Mouse (Mus musculus): ENCODE measurements around the gene Apol9a. TPM values are rescaled to one million over a fixed set of nuclear protein-coding genes. Genes with fewer than 3 reads are reported as not detected.
"Not testable (repeated sequence)": the region's sequence is repeated elsewhere in the genome, so short reads cannot be mapped to it uniquely, and the experiment has no call there.

The Apol9a gene
- polyA plus RNA-seq, 1 experiment from 2014 or later, result 0.35 TPM

- H3K4me1 ChIP-seq (ENCODE audit: control insufficient read depth, insufficient read depth, low read length); H3K27ac ChIP-seq (ENCODE audit: low read depth, low read length); ATAC-seq (ENCODE audit: low read depth); H3K4me2 ChIP-seq (ENCODE audit: low read depth, low read length); H3K4me3 ChIP-seq (ENCODE audit: low read depth, low read length); H3K9ac ChIP-seq (replicated peaks; ENCODE audit: low read depth, low read length); H3K36me3 ChIP-seq (ENCODE audit: control insufficient read depth, insufficient read depth, low read length); H3K9me3 ChIP-seq (ENCODE audit: control insufficient read depth, low read length); H3K27me3 ChIP-seq (ENCODE audit: control insufficient read depth, insufficient read depth, low read length): not testable (repeated sequence)
- WGBS, result 75% methylated on average over 2 of the region's 2 CpGs
These were observed 4.7 kb upstream of the Apol9a start for GRCm38 (mm10) chr15:77415653-77416052.

- ATAC-seq (ENCODE audit: low read depth); H3K4me2 ChIP-seq (ENCODE audit: low read depth, low read length); H3K27me3 ChIP-seq (ENCODE audit: control insufficient read depth, insufficient read depth, low read length); H3K4me1 ChIP-seq (ENCODE audit: control insufficient read depth, insufficient read depth, low read length); H3K27ac ChIP-seq (ENCODE audit: low read depth, low read length); H3K9me3 ChIP-seq (ENCODE audit: control insufficient read depth, low read length); H3K4me3 ChIP-seq (ENCODE audit: low read depth, low read length); H3K36me3 ChIP-seq (ENCODE audit: control insufficient read depth, insufficient read depth, low read length); H3K9ac ChIP-seq (replicated peaks; ENCODE audit: low read depth, low read length): not testable (repeated sequence)
- WGBS, result 32% methylated on average over 4 of the region's 4 CpGs
These were observed 1.8 kb upstream of the Apol9a start for GRCm38 (mm10) chr15:77412695-77413094.

GRCm38 (mm10) chr15:77406370-77406769, 4.6 kb downstream of the Apol9a start:
- not testable (repeated sequence) for ATAC-seq (ENCODE audit: low read depth)

GRCm38 (mm10) chr15:77399027-77399426, 11.9 kb downstream of the Apol9a start, which contains the start of gene Apol7a:
Gene Apol7a (minus strand): TSS chr15:77399110.
- not testable (repeated sequence) for ATAC-seq (ENCODE audit: low read depth); H3K9ac ChIP-seq (replicated peaks; ENCODE audit: low read depth, low read length); H3K9me3 ChIP-seq (ENCODE audit: control insufficient read depth, low read length); H3K36me3 ChIP-seq (ENCODE audit: control insufficient read depth, insufficient read depth, low read length); H3K27ac ChIP-seq (ENCODE audit: low read depth, low read length); H3K4me1 ChIP-seq (ENCODE audit: control insufficient read depth, insufficient read depth, low read length); H3K4me3 ChIP-seq (ENCODE audit: low read depth, low read length); H3K4me2 ChIP-seq (ENCODE audit: low read depth, low read length); H3K27me3 ChIP-seq (ENCODE audit: control insufficient read depth, insufficient read depth, low read length)
- 59% methylated on average over 9 of the region's 9 CpGs for WGBS

More at GRCm38 (mm10) chr15:77406370-77406769, 4.6 kb downstream of the Apol9a start:
- H3K27me3 ChIP-seq (ENCODE audit: control insufficient read depth, insufficient read depth, low read length); H3K4me3 ChIP-seq (ENCODE audit: low read depth, low read length); H3K9me3 ChIP-seq (ENCODE audit: control insufficient read depth, low read length); H3K27ac ChIP-seq (ENCODE audit: low read depth, low read length); H3K4me2 ChIP-seq (ENCODE audit: low read depth, low read length); H3K36me3 ChIP-seq (ENCODE audit: control insufficient read depth, insufficient read depth, low read length); H3K9ac ChIP-seq (replicated peaks; ENCODE audit: low read depth, low read length); H3K4me1 ChIP-seq (ENCODE audit: control insufficient read depth, insufficient read depth, low read length): not testable (repeated sequence)
- WGBS, result 86% methylated on average over 10 of the region's 10 CpGs

- H3K4me3 ChIP-seq (ENCODE audit: low read depth, low read length); H3K4me1 ChIP-seq (ENCODE audit: control insufficient read depth, insufficient read depth, low read length); ATAC-seq (ENCODE audit: low read depth); H3K27me3 ChIP-seq (ENCODE audit: control insufficient read depth, insufficient read depth, low read length); H3K27ac ChIP-seq (ENCODE audit: low read depth, low read length); H3K4me2 ChIP-seq (ENCODE audit: low read depth, low read length); H3K9ac ChIP-seq (replicated peaks; ENCODE audit: low read depth, low read length); H3K36me3 ChIP-seq (ENCODE audit: control insufficient read depth, insufficient read depth, low read length); H3K9me3 ChIP-seq (ENCODE audit: control insufficient read depth, low read length): not testable (repeated sequence)
- 80% methylated on average over 11 of the region's 11 CpGs for WGBS
These were observed 13.3 kb downstream of the Apol9a start for GRCm38 (mm10) chr15:77397450-77398132.

GRCm38 (mm10) chr15:77393832-77394231, 17.1 kb downstream of the Apol9a start:
- not testable (repeated sequence) for H3K4me1 ChIP-seq (ENCODE audit: control insufficient read depth, insufficient read depth, low read length); ATAC-seq (ENCODE audit: low read depth); H3K27ac ChIP-seq (ENCODE audit: low read depth, low read length); H3K36me3 ChIP-seq (ENCODE audit: control insufficient read depth, insufficient read depth, low read length); H3K4me3 ChIP-seq (ENCODE audit: low read depth, low read length); H3K9me3 ChIP-seq (ENCODE audit: control insufficient read depth, low read length); H3K4me2 ChIP-seq (ENCODE audit: low read depth, low read length); H3K9ac ChIP-seq (replicated peaks; ENCODE audit: low read depth, low read length); H3K27me3 ChIP-seq (ENCODE audit: control insufficient read depth, insufficient read depth, low read length)
- 66% methylated on average over 3 of the region's 3 CpGs for WGBS

GRCm38 (mm10) chr15:77387462-77387861, 23.5 kb downstream of the Apol9a start:
- Histone ChIP-seq H3K9me3 (ENCODE audit: control insufficient read depth, low read length) (no peaks in the 10 kb centered on the region), H3K4me1 (ENCODE audit: control insufficient read depth, insufficient read depth, low read length) (no peaks in the 10 kb centered on the region), H3K4me3 (ENCODE audit: low read depth, low read length) (no peak overlapping the region), H3K27ac (ENCODE audit: low read depth, low read length) (no peak overlapping the region), H3K36me3 (ENCODE audit: control insufficient read depth, insufficient read depth, low read length) (no peaks in the 10 kb centered on the region), H3K9ac (replicated peaks; ENCODE audit: low read depth, low read length) (no peak overlapping the region), H3K27me3 (ENCODE audit: control insufficient read depth, insufficient read depth, low read length) (no peaks in the 10 kb centered on the region), H3K4me2 (ENCODE audit: low read depth, low read length) (no peak overlapping the region)
- ATAC-seq (ENCODE audit: low read depth), result no peak
- whole genome bisulfite sequencing, result 91% methylated on average over 2 of the region's 2 CpGs

GRCm38 (mm10) chr15:77384340-77385030, 26.4 kb downstream of the Apol9a start:
- Histone ChIP-seq H3K9ac (replicated peaks; ENCODE audit: low read depth, low read length) (no peak overlapping the region), H3K9me3 (ENCODE audit: control insufficient read depth, low read length) (no peaks in the 10 kb centered on the region), H3K4me2 (ENCODE audit: low read depth, low read length) (no peak overlapping the region), H3K4me3 (ENCODE audit: low read depth, low read length) (no peak overlapping the region), H3K27ac (ENCODE audit: low read depth, low read length) (no peak overlapping the region), H3K27me3 (ENCODE audit: control insufficient read depth, insufficient read depth, low read length) (no peaks in the 10 kb centered on the region), H3K4me1 (ENCODE audit: control insufficient read depth, insufficient read depth, low read length) (no peaks in the 10 kb centered on the region), H3K36me3 (ENCODE audit: control insufficient read depth, insufficient read depth, low read length) (no peaks in the 10 kb centered on the region)
- no peak for ATAC-seq (ENCODE audit: low read depth)
- 96% methylated on average over 7 of the region's 7 CpGs for WGBS

GRCm38 (mm10) chr15:77382880-77383279, 28.1 kb downstream of the Apol9a start:
- 71% methylated on average over 1 of the region's 1 CpGs for WGBS
- no peaks in the 10 kb centered on the region for H3K9me3 ChIP-seq (ENCODE audit: control insufficient read depth, low read length)
- no peak overlapping the region for H3K4me2 ChIP-seq (ENCODE audit: low read depth, low read length)
- H3K4me1 ChIP-seq (ENCODE audit: control insufficient read depth, insufficient read depth, low read length), result no peaks in the 10 kb centered on the region
- ATAC-seq (ENCODE audit: low read depth), result no peak
- H3K27me3 ChIP-seq (ENCODE audit: control insufficient read depth, insufficient read depth, low read length), result no peaks in the 10 kb centered on the region
- H3K4me3 ChIP-seq (ENCODE audit: low read depth, low read length), result no peak overlapping the region
- H3K27ac ChIP-seq (ENCODE audit: low read depth, low read length), result no peak overlapping the region
- H3K36me3 ChIP-seq (ENCODE audit: control insufficient read depth, insufficient read depth, low read length), result no peaks in the 10 kb centered on the region
- H3K9ac ChIP-seq (replicated peaks; ENCODE audit: low read depth, low read length), result no peak overlapping the region
